Mouse (Mus musculus) cerebellum, adult 2 months (tissue): ENCODE measurements around the gene Clec12b.

Source experiments
- CTCF ChIP-seq: fragments of 200-500 bp; IDR thresholded peaks from 2 replicates; pipeline ENCODE4 v1.5.1; 2011; ENCODE audit warnings: low read depth, mild to moderate bottlenecking, control low read depth, low read length, moderate library complexity, borderline replicate concordance; ENCODE audit not compliant: insufficient read depth
- POLR2A ChIP-seq: fragments of 200-500 bp; IDR thresholded peaks from 2 replicates; pipeline ENCODE4 v1.6.1; 2011; ENCODE audit warnings: low read length, control low read depth, borderline replicate concordance; ENCODE audit not compliant: insufficient read depth

- no peak for TF ChIP-seq CTCF
- no peak for TF ChIP-seq POLR2A
Observed at GRCm38 (mm10) chr6:129425217-129425616, 39.5 kb upstream of the Clec12b start.
